Mouse (Mus musculus): ENCODE data around the gene Ddx31. TPM values are rescaled to one million over a fixed set of nuclear protein-coding genes. Genes with fewer than 3 reads are reported as not detected.

The Ddx31 gene
- polyA plus RNA-seq, 1 experiment, result 6.4 TPM

DNA sequence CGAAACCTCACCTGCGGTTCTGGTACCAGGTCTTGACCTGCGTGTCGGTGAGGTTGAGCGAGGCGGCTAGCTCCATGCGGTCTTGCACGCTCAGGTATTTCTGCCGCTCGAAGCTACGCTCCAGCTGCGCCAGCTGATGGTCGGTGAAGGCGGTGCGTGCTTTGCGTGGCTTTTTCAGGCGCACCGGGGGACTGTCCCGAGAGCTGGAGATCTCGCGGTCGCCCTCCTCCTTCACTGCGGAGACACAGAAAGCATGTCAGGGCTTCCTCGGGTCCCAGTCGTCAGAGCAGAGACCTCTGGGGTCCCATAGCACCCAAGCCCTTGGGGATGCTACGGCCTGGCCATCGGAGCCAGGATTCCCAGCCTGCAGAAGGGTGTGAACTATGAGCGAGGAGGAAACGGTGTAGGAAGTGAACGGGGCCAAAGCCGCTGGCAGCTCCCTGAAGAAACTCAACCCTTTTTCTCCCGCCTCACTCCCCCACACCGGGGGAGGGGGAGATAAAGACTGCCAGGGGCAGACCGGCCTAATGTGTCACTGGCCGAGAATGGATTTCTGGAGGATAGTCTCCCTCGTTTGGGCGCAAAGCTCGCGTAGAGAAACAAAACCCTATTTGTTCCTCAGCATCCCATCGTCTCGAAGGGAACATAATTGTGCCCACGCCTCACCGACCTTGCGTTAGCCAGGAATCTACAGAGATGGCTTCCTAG, 71.3 kb downstream of the Ddx31 start:
- Histone ChIP-seq H3ac (ENCODE audit: control insufficient read depth, insufficient read length) (no peak overlapping the region), H3K4me2 (ENCODE audit: low read depth) (no peak overlapping the region), H3K79me2 (ENCODE audit: control insufficient read depth, insufficient read depth) (no peaks in the 10 kb centered on the region), H3K4me3 (no peak overlapping the region), H3K36me3 (ENCODE audit: control insufficient read depth, insufficient read depth) (no peaks in the 10 kb centered on the region), H3K27me3 (ENCODE audit: control insufficient read depth, insufficient read depth, insufficient read length) (peaks cover 9% of the 10 kb centered on the region)
- TF ChIP-seq POLR2AphosphoS2 (IDR thresholded peaks at IDR 0.05; ENCODE audit: insufficient read length, low read depth) (no peak), TCF12 (IDR thresholded peaks at IDR 0.05; ENCODE audit: insufficient read depth, poor library complexity, severe bottlenecking) (no peak), TCF3 (IDR thresholded peaks at IDR 0.05; ENCODE audit: insufficient read length, low read depth) (no peak), MYOD1 (IDR thresholded peaks at IDR 0.05; ENCODE audit: control insufficient read depth in 1 of 3, insufficient read length in 2 of 3, low read depth in 2 of 3) (no peak), MAX (IDR thresholded peaks at IDR 0.05; ENCODE audit: low read depth) (no peak), CEBPB (IDR thresholded peaks at IDR 0.05; ENCODE audit: insufficient read depth, poor library complexity, severe bottlenecking) (no peak), MYOG (IDR thresholded peaks at IDR 0.05; ENCODE audit: control insufficient read depth in 1 of 3, insufficient read depth in 1 of 3, insufficient read length in 2 of 3, low read depth in 2 of 3) (no peak), SRF (IDR thresholded peaks at IDR 0.05; ENCODE audit: control insufficient read depth, insufficient read length, low read depth) (no peak)

DNA sequence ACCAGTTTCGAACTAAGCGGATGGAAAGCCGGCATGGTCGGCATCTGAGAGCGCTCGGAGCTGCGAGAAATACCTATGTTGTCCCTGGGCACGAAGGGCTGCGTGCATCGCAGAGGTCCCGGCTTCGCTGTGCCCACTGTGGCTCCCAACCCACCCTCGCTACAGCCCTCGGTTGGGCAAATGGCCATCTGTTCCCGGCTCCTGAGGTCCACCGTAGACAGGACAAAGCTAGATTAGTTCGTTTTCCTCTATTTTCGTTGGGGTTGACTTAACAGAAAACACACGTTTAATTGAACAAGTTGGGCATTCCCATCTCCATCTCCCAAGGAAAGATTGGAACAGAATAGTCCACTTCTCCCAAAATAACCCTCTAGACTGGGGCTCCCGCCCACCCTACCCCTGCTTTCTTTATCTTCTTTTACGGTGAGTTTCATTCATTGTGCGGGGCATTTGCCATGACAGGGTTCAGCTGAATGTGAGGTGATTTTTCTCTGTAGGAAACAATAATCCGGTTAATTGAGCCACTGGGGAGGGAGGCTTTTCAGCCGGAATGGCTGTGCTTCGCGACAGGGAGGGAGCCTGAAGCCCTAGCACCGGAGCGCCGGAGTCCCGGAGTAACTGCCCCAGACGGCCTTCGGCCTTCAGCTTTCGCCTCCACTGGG, 72.0 kb downstream of the Ddx31 start:
- no peak for TF ChIP-seq REST (IDR thresholded peaks at IDR 0.05; ENCODE audit: insufficient read depth, insufficient read length)
- H3ac ChIP-seq (ENCODE audit: control insufficient read depth, insufficient read length), result no peak overlapping the region
- H3K4me3 ChIP-seq, result no peak overlapping the region
- no peaks in the 10 kb centered on the region for H3K79me2 ChIP-seq (ENCODE audit: control insufficient read depth, insufficient read depth)
- H3K27me3 ChIP-seq (ENCODE audit: control insufficient read depth, insufficient read depth, insufficient read length), result peaks cover 9% of the 10 kb centered on the region
- H3K4me2 ChIP-seq (ENCODE audit: low read depth), result no peak overlapping the region
- no peaks in the 10 kb centered on the region for H3K36me3 ChIP-seq (ENCODE audit: control insufficient read depth, insufficient read depth)

DNA sequence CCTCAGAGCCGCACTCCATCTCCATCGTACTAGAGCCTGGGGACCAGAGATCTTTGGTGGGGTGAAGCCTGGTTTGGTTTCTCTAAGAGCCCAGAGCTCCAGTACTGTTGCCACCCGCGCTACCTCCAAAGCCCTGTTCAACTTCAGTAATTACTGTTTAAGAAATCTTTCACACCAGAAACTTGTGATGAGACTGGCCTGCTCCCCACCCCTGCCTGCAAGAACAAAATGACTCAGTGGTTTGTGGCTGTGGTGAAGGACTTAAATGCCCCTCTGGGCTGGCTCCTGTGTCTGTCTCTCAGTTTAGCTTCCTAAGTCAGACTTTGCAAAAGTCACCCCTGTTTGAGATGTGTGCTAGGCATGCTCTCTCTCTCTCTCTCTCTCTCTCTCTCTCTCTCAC, 72.8 kb downstream of the Ddx31 start:
- H3K79me2 ChIP-seq (ENCODE audit: control insufficient read depth, insufficient read depth), result no peaks in the 10 kb centered on the region
- TF ChIP-seq MAX (IDR thresholded peaks at IDR 0.05; ENCODE audit: low read depth), result no peak
- TF ChIP-seq REST (IDR thresholded peaks at IDR 0.05; ENCODE audit: insufficient read depth, insufficient read length), result no peak
- no peak for TF ChIP-seq MYOD1 (IDR thresholded peaks at IDR 0.05; ENCODE audit: control insufficient read depth in 1 of 3, insufficient read length in 2 of 3, low read depth in 2 of 3)
- TF ChIP-seq CEBPB (IDR thresholded peaks at IDR 0.05; ENCODE audit: insufficient read depth, poor library complexity, severe bottlenecking), result no peak
- no peak for TF ChIP-seq MYOG (IDR thresholded peaks at IDR 0.05; ENCODE audit: control insufficient read depth in 1 of 3, insufficient read depth in 1 of 3, insufficient read length in 2 of 3, low read depth in 2 of 3)
- no peak for TF ChIP-seq E2F4 (IDR thresholded peaks at IDR 0.05; ENCODE audit: insufficient read depth)
- TF ChIP-seq TCF3 (IDR thresholded peaks at IDR 0.05; ENCODE audit: insufficient read length, low read depth), result no peak
- TF ChIP-seq SRF (IDR thresholded peaks at IDR 0.05; ENCODE audit: control insufficient read depth, insufficient read length, low read depth), result no peak
- no peak for TF ChIP-seq USF1 (IDR thresholded peaks at IDR 0.05; ENCODE audit: low read depth)
- no peak for TF ChIP-seq POLR2A (IDR thresholded peaks at IDR 0.05; ENCODE audit: insufficient read length, low read depth)
- no peak for TF ChIP-seq TCF12 (IDR thresholded peaks at IDR 0.05; ENCODE audit: insufficient read depth, poor library complexity, severe bottlenecking)
- no peak for TF ChIP-seq POLR2AphosphoS2 (IDR thresholded peaks at IDR 0.05; ENCODE audit: insufficient read length, low read depth)
- no peaks in the 10 kb centered on the region for H3K36me3 ChIP-seq (ENCODE audit: control insufficient read depth, insufficient read depth)
- H3ac ChIP-seq (ENCODE audit: control insufficient read depth, insufficient read length), result no peak overlapping the region
- peaks cover 9% of the 10 kb centered on the region for H3K27me3 ChIP-seq (ENCODE audit: control insufficient read depth, insufficient read depth, insufficient read length)
- no peak overlapping the region for H3K4me3 ChIP-seq
- no peak overlapping the region for H3K4me2 ChIP-seq (ENCODE audit: low read depth)

DNA sequence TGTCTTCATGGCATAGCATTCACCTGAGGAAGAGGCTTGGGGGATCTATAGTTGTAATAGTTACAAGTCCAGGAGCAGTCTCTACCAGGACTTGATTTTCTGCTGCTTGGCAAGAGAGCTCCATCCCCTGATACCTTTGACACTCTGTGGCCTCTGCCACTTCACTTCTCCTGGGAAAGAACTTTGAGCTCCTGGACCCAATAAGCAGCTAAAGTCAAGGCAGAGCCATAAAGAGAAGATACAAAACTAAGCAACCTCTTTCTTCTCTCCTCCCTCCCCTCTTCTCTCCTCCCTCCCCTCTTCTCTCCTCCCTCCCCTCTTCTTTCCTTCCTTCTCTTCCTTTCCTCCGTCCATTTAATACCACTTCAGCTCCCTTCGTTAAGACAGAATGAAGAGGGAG, 73.9 kb downstream of the Ddx31 start:
- no peak overlapping the region for H3K4me2 ChIP-seq (ENCODE audit: low read depth)
- peaks cover 11% of the 10 kb centered on the region for H3K27me3 ChIP-seq (ENCODE audit: control insufficient read depth, insufficient read depth, insufficient read length)
- TF ChIP-seq TCF12 (IDR thresholded peaks at IDR 0.05; ENCODE audit: insufficient read depth, poor library complexity, severe bottlenecking) (no peak), MAX (IDR thresholded peaks at IDR 0.05; ENCODE audit: low read depth) (no peak), CEBPB (IDR thresholded peaks at IDR 0.05; ENCODE audit: insufficient read depth, poor library complexity, severe bottlenecking) (no peak), SRF (IDR thresholded peaks at IDR 0.05; ENCODE audit: control insufficient read depth, insufficient read length, low read depth) (no peak), MYOD1 (IDR thresholded peaks at IDR 0.05; ENCODE audit: control insufficient read depth in 1 of 3, insufficient read length in 2 of 3, low read depth in 2 of 3) (no peak), MYOG (IDR thresholded peaks at IDR 0.05; ENCODE audit: control insufficient read depth in 1 of 3, insufficient read depth in 1 of 3, insufficient read length in 2 of 3, low read depth in 2 of 3) (no peak), E2F4 (IDR thresholded peaks at IDR 0.05; ENCODE audit: insufficient read depth) (no peak), USF1 (IDR thresholded peaks at IDR 0.05; ENCODE audit: low read depth) (no peak), REST (IDR thresholded peaks at IDR 0.05; ENCODE audit: insufficient read depth, insufficient read length) (no peak), POLR2AphosphoS2 (IDR thresholded peaks at IDR 0.05; ENCODE audit: insufficient read length, low read depth) (no peak), TCF3 (IDR thresholded peaks at IDR 0.05; ENCODE audit: insufficient read length, low read depth) (no peak), POLR2A (IDR thresholded peaks at IDR 0.05; ENCODE audit: insufficient read length, low read depth) (no peak)
- H3K36me3 ChIP-seq (ENCODE audit: control insufficient read depth, insufficient read depth), result no peaks in the 10 kb centered on the region
- H3K4me3 ChIP-seq, result no peak overlapping the region
- H3ac ChIP-seq (ENCODE audit: control insufficient read depth, insufficient read length), result no peak overlapping the region
- H3K79me2 ChIP-seq (ENCODE audit: control insufficient read depth, insufficient read depth), result no peaks in the 10 kb centered on the region

Data from myocyte (in vitro differentiated cells).